Mouse (Mus musculus): ENCODE results near the gene Golgb1. TPM values are rescaled to one million over a fixed set of nuclear protein-coding genes. Genes with fewer than 3 reads are reported as not detected.

The Golgb1 gene
- polyA plus RNA-seq, 1 experiment from 2014 or later = 73.8 TPM

DNA sequence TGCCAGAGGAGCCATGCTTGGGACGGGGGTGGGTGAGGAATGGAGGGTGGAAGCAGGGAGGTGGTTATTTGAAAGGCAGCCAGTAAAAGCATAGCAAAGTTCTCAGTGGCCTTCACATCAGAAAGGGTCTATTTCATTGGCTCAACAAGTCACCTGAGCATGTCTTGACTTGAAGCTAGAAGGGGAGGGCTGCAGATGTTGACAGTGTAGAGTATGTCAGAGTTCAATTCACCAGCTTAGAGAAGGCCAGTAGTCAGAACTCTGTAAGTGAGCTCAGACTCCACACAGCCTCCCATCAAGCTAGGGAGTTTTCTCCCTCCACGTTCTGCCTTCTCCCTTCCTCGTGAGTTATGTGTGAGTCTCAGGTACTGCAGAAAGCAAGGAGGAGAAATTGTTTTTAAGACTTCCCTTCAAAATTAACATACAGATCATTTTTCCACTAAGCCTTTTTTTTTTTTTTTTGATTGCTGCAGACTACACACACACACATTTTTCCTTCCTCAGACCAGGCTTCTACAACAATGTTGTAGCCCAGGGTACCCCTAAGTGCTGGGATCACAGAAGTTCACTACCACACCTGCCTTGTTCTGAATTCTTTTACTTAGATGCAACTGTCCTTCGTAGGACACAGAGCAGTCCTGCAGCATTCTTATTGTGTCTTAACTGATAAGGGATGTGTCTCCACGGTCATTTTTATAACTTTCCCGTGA is 59.3 kb downstream of the Golgb1 start:
- Histone ChIP-seq H3K4me3 (ENCODE audit: control insufficient read depth in 1 of 2, insufficient read depth in 1 of 2, low read depth in 1 of 2, low read length in 2 of 2) (no peak overlapping the region), H3K4me1 (ENCODE audit: control insufficient read depth in 2 of 2, insufficient read depth in 2 of 2, low read length in 2 of 2) (peaks cover 6 to 15% of the 10 kb centered on the region in 2 experiments; a peak in 2 of 4 replicates), H3K9me3 (ENCODE audit: control insufficient read depth, low read length) (no peaks in the 10 kb centered on the region), H3K27ac (replicated peaks in 1 of 2; ENCODE audit: control insufficient read depth in 1 of 2, insufficient read depth in 1 of 2, low read depth in 2 of 2, low read length in 2 of 2) (peak overlapping the region; percentile 51 to 60), H3K36me3 (ENCODE audit: control insufficient read depth, insufficient read depth, low read length) (peaks cover 42% of the 10 kb centered on the region), H3K9ac (ENCODE audit: low read length) (no peak overlapping the region), H3K27me3 (ENCODE audit: control insufficient read depth, insufficient read depth, low read length) (no peaks in the 10 kb centered on the region), H3K4me2 (ENCODE audit: low read length) (0 out of 2 replicates have a peak overlapping the region, but pooled peaks have one; percentile 32)
- ATAC-seq (ENCODE audit: insufficient number of reproducible peaks, insufficient read depth, low FRiP score, low read depth) = peak; percentile 44; the same call in 1 of the 2 replicates
- WGBS = 35% methylated on average over 6 of the region's 6 CpGs

DNA sequence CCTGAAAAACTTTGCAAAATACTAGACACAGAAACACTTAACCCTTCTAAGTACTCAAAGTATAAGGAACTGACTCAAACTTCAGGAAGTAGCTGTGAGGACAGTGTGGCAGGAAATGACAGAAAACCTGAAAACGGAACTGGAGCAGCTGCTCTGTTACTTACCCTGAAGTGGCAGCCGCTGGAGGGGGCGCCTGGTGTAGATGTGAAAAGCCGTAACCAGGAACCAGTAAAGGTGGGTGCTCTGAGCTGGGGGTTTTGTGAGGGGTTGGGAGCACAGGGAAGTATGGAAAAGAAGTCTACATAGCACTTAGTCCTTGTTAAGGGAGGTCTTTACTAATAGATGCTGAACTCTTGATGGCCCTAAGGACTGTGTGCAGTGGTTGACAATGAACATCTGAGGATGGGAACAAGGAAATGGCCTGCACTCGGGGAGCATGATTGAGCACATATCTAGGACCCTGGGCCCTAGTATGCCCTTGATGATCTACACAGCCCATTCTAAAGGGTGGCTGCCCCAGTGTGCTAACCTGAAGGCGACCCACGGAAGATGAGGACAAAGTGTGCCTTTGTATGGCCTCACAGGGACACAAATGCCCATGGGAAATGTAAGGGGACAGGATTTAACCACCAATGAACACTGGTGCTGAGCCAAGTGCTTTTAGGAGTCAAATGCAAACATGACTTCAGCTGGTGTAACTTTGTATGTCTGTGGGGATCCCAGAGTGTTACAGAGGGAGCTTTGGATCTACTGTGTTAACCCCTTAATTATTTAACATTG is 60.1 kb downstream of the Golgb1 start, which contains the start of gene Hcls1:
Gene Hcls1, plus strand, starts transcription at position 143 of the 780 bp plus-strand sequence.
- H3K27ac ChIP-seq (replicated peaks in 1 of 2; ENCODE audit: control insufficient read depth in 1 of 2, insufficient read depth in 1 of 2, low read depth in 2 of 2, low read length in 2 of 2) = peak within 1 kb of the TSS; percentile 51 to 60
- no peak for ATAC-seq (ENCODE audit: insufficient number of reproducible peaks, insufficient read depth, low FRiP score, low read depth)
- H3K4me1 ChIP-seq (ENCODE audit: control insufficient read depth in 2 of 2, insufficient read depth in 2 of 2, low read length in 2 of 2) = peaks cover 6 to 15% of the 10 kb centered on the region in 2 experiments; a peak in 2 of 4 replicates
- H3K27me3 ChIP-seq (ENCODE audit: control insufficient read depth, insufficient read depth, low read length) = no peaks in the 10 kb centered on the region
- WGBS = 67% methylated on average over 7 of the region's 7 CpGs
- H3K36me3 ChIP-seq (ENCODE audit: control insufficient read depth, insufficient read depth, low read length) = peaks cover 35% of the 10 kb centered on the region
- peak within 1 kb of the TSS; percentile 32 for H3K4me2 ChIP-seq (ENCODE audit: low read length)
- no peak within 1 kb of the TSS; a peak in 2 of 4 replicates for H3K4me3 ChIP-seq (ENCODE audit: control insufficient read depth in 1 of 2, insufficient read depth in 1 of 2, low read depth in 1 of 2, low read length in 2 of 2)
- no peaks in the 10 kb centered on the region for H3K9me3 ChIP-seq (ENCODE audit: control insufficient read depth, low read length)
- H3K9ac ChIP-seq (ENCODE audit: low read length) = peak within 1 kb of the TSS; percentile 35; the same call in 1 of the 2 replicates

DNA sequence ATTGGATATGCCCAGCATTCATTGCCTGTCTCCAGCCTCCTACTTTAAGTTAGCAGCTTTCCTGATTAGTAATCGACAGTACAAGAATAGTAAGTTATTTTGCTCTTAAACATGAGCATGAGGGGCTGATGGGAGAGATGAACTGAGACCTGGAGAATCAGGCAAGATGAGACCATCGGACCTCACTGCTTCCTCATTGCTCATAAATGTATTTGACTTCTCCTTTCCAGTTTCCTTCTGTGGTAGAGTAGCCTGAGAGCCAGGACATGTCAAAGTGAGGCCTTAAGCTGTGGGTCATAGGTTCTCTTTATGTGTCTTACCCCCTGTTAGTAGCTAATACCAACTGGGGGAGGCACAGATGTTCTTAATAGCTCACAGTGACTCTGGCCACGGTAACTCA is 60.9 kb downstream of the Golgb1 start:
- WGBS = 75% methylated on average over 3 of the region's 3 CpGs
- Histone ChIP-seq H3K4me3 (ENCODE audit: control insufficient read depth in 1 of 2, insufficient read depth in 1 of 2, low read depth in 1 of 2, low read length in 2 of 2) (no peak overlapping the region), H3K4me2 (ENCODE audit: low read length) (no peak overlapping the region), H3K27ac (replicated peaks in 1 of 2; ENCODE audit: control insufficient read depth in 1 of 2, insufficient read depth in 1 of 2, low read depth in 2 of 2, low read length in 2 of 2) (no peak overlapping the region), H3K9ac (ENCODE audit: low read length) (no peak overlapping the region), H3K27me3 (ENCODE audit: control insufficient read depth, insufficient read depth, low read length) (no peaks in the 10 kb centered on the region), H3K9me3 (ENCODE audit: control insufficient read depth, low read length) (no peaks in the 10 kb centered on the region), H3K36me3 (ENCODE audit: control insufficient read depth, insufficient read depth, low read length) (peaks cover 27% of the 10 kb centered on the region), H3K4me1 (ENCODE audit: control insufficient read depth in 2 of 2, insufficient read depth in 2 of 2, low read length in 2 of 2) (peaks cover 6 to 15% of the 10 kb centered on the region in 2 experiments; a peak in 2 of 4 replicates)
- no peak for ATAC-seq (ENCODE audit: insufficient number of reproducible peaks, insufficient read depth, low FRiP score, low read depth)

DNA sequence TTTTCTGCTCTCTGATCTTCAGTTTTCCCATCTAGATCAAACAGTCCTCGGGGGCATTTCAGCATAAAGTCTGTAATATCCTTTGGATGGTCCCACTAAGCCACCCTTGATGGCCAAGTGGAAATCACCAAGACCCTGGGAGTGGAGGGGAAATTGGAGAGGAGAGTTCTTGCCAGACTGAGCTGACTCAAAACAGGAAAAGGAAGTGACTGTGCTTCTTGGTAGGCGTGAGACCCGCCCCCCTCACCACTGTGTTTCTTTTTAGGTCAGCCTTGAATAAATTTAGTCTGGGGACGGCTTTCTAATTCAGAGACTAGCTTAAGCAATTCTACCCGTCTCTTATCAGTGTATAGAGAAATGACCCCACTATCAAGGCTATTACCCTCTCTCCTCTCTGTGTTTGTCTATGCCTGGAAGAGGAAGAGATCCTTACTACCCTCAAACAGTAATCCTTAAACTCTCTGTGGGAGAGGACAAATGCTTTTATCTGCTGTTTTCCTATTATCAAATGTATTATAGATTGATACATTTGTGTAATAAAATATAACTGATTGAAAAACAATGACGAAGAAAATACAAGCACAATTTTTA is 66.3 kb downstream of the Golgb1 start:
- Histone ChIP-seq H3K4me2 (ENCODE audit: low read length) (no peak overlapping the region), H3K4me1 (ENCODE audit: control insufficient read depth in 2 of 2, insufficient read depth in 2 of 2, low read length in 2 of 2) (peaks cover 0 to 10% of the 10 kb centered on the region in 2 experiments; a peak in 1 of 4 replicates), H3K27me3 (ENCODE audit: control insufficient read depth, insufficient read depth, low read length) (no peaks in the 10 kb centered on the region), H3K4me3 (ENCODE audit: control insufficient read depth in 1 of 2, insufficient read depth in 1 of 2, low read depth in 1 of 2, low read length in 2 of 2) (no peak overlapping the region), H3K27ac (replicated peaks in 1 of 2; ENCODE audit: control insufficient read depth in 1 of 2, insufficient read depth in 1 of 2, low read depth in 2 of 2, low read length in 2 of 2) (0 out of 4 replicates have a peak overlapping the region, but pooled peaks of 1 of the 2 experiments have one; percentile 10), H3K9ac (ENCODE audit: low read length) (no peak overlapping the region), H3K9me3 (ENCODE audit: control insufficient read depth, low read length) (no peaks in the 10 kb centered on the region), H3K36me3 (ENCODE audit: control insufficient read depth, insufficient read depth, low read length) (no peaks in the 10 kb centered on the region)
- whole genome bisulfite sequencing = 59% methylated on average over 6 of the region's 6 CpGs
- ATAC-seq (ENCODE audit: insufficient number of reproducible peaks, insufficient read depth, low FRiP score, low read depth) = no peak

- H3K4me3 ChIP-seq (ENCODE audit: control insufficient read depth in 1 of 2, insufficient read depth in 1 of 2, low read depth in 1 of 2, low read length in 2 of 2) = no peak overlapping the region
- no peaks in the 10 kb centered on the region for H3K9me3 ChIP-seq (ENCODE audit: control insufficient read depth, low read length)
- no peak overlapping the region; the same call in 1 of the 2 replicates for H3K9ac ChIP-seq (ENCODE audit: low read length)
- H3K36me3 ChIP-seq (ENCODE audit: control insufficient read depth, insufficient read depth, low read length) = no peaks in the 10 kb centered on the region
- H3K4me2 ChIP-seq (ENCODE audit: low read length) = no peak overlapping the region
- H3K27ac ChIP-seq (replicated peaks in 1 of 2; ENCODE audit: control insufficient read depth in 1 of 2, insufficient read depth in 1 of 2, low read depth in 2 of 2, low read length in 2 of 2) = peak overlapping the region in 1 of 2 experiments; percentile 27; a peak in 1 of 4 replicates
- no peak for ATAC-seq (ENCODE audit: insufficient number of reproducible peaks, insufficient read depth, low FRiP score, low read depth)
- no peaks in the 10 kb centered on the region for H3K27me3 ChIP-seq (ENCODE audit: control insufficient read depth, insufficient read depth, low read length)
- WGBS = 52% methylated on average over 4 of the region's 4 CpGs
- peaks cover 0 to 10% of the 10 kb centered on the region in 2 experiments; a peak in 1 of 4 replicates for H3K4me1 ChIP-seq (ENCODE audit: control insufficient read depth in 2 of 2, insufficient read depth in 2 of 2, low read length in 2 of 2)
These were observed 67.0 kb downstream of the Golgb1 start for GRCm38 (mm10) chr16:36941895-36942294.

DNA sequence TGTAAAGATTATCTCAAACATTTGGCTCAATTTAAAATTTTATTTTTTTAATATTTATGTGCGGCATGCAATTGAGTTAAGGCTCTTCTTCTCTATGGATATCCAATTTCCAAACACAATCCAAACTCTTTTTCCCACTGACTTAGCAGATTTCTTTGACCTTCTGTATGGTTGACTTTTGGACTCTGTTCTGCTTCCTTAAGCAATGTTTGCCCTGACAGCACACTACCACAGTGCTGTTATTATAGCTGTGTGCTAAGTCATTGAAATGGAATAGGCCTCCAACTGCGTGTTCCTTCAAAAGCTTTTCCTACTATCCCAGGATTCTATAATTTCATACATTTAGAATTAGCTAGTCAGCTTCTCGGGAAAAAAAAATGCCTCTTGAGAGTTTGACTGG is 68.7 kb downstream of the Golgb1 start:
- H3K27me3 ChIP-seq (ENCODE audit: control insufficient read depth, insufficient read depth, low read length) = no peaks in the 10 kb centered on the region
- H3K4me3 ChIP-seq (ENCODE audit: control insufficient read depth in 1 of 2, insufficient read depth in 1 of 2, low read depth in 1 of 2, low read length in 2 of 2) = no peak overlapping the region
- 84% methylated on average over 3 of the region's 3 CpGs for WGBS
- H3K4me1 ChIP-seq (ENCODE audit: control insufficient read depth in 2 of 2, insufficient read depth in 2 of 2, low read length in 2 of 2) = peaks cover 0 to 10% of the 10 kb centered on the region in 2 experiments; a peak in 1 of 4 replicates
- no peaks in the 10 kb centered on the region for H3K36me3 ChIP-seq (ENCODE audit: control insufficient read depth, insufficient read depth, low read length)
- no peak for ATAC-seq (ENCODE audit: insufficient number of reproducible peaks, insufficient read depth, low FRiP score, low read depth)
- no peak overlapping the region for H3K27ac ChIP-seq (replicated peaks in 1 of 2; ENCODE audit: control insufficient read depth in 1 of 2, insufficient read depth in 1 of 2, low read depth in 2 of 2, low read length in 2 of 2)
- H3K9ac ChIP-seq (ENCODE audit: low read length) = no peak overlapping the region
- H3K4me2 ChIP-seq (ENCODE audit: low read length) = no peak overlapping the region
- no peaks in the 10 kb centered on the region for H3K9me3 ChIP-seq (ENCODE audit: control insufficient read depth, low read length)

DNA sequence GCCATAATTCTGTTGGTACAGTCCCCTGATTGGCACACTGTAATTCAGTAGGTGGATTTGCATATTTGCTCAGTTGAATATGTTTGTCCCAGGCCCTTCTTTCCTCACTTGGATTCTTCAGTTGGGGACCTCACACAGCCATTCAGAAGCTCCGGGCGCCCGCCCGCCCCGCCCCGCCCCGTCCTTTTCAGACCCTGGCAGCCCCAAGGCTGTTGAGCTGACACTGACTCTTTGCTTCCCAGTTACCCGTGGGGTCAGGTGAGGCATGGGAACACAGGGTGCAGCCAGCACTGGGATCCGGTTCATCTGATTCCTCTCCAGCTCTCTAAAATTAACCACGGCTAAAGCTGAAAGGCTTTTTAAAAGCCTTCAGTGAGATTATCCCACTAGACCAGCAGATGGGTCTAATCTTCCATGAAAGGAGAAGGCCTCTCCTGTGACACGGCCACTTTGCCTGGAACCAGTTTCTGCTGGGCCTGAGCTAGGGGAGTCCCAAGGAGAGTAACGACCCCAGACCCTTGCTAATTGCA is 70.0 kb downstream of the Golgb1 start:
- 37% methylated on average over 12 of the region's 12 CpGs for WGBS
- ATAC-seq (ENCODE audit: insufficient number of reproducible peaks, insufficient read depth, low FRiP score, low read depth) = no peak
- Histone ChIP-seq H3K4me1 (ENCODE audit: control insufficient read depth in 2 of 2, insufficient read depth in 2 of 2, low read length in 2 of 2) (peaks cover 0 to 10% of the 10 kb centered on the region in 2 experiments; a peak in 1 of 4 replicates), H3K27ac (replicated peaks in 1 of 2; ENCODE audit: control insufficient read depth in 1 of 2, insufficient read depth in 1 of 2, low read depth in 2 of 2, low read length in 2 of 2) (no peak overlapping the region), H3K4me3 (ENCODE audit: control insufficient read depth in 1 of 2, insufficient read depth in 1 of 2, low read depth in 1 of 2, low read length in 2 of 2) (no peak overlapping the region), H3K36me3 (ENCODE audit: control insufficient read depth, insufficient read depth, low read length) (no peaks in the 10 kb centered on the region), H3K27me3 (ENCODE audit: control insufficient read depth, insufficient read depth, low read length) (no peaks in the 10 kb centered on the region), H3K9ac (ENCODE audit: low read length) (no peak overlapping the region), H3K9me3 (ENCODE audit: control insufficient read depth, low read length) (no peaks in the 10 kb centered on the region), H3K4me2 (ENCODE audit: low read length) (no peak overlapping the region)

All from heart, embryonic 14.5 days (tissue).